Mouse (Mus musculus) forebrain, embryonic 11.5 days (tissue): Measurements from ENCODE around the gene Rnf167. TPM values are rescaled to one million over a fixed set of nuclear protein-coding genes. Genes with fewer than 3 reads are reported as not detected.
A peak's percentile ranks its signal among the peaks of the same experiment; 100 is the strongest.

Source experiments
- ATAC-seq: fragments of 200-750 bp; cut with Nextera tagmentation; replicated peaks from 2 replicates; pipeline ENCODE4 v1.8.0; 2017; ENCODE audit warnings: moderate TSS enrichment; ENCODE audit not compliant: low FRiP score
- DNase-seq: peaks from one replicate; pipeline ENCODE4 v3.0.0-alpha.2; 2017; ENCODE audit warnings: low spot score
- H3K27ac ChIP-seq: fragments of 300-500 bp; sonication (generic); 2 replicates; pipeline ENCODE4 v1.5.1; 2014; ENCODE audit warnings: low read depth, low read length
- H3K27me3 ChIP-seq: fragments of 300-500 bp; sonication (generic); 2 replicates; pipeline ENCODE4 v1.6.1; 2014; ENCODE audit warnings: mild to moderate bottlenecking, low read length, mixed read lengths; ENCODE audit not compliant: control insufficient read depth, insufficient read depth
- H3K36me3 ChIP-seq: fragments of 300-500 bp; sonication (generic); 2 replicates; pipeline ENCODE4 v1.6.1; 2014; ENCODE audit warnings: mild to moderate bottlenecking, low read length, moderate library complexity, mixed read lengths; ENCODE audit not compliant: control insufficient read depth, insufficient read depth
- H3K4me1 ChIP-seq: fragments of 300-500 bp; sonication (generic); replicated peaks from 2 replicates; pipeline ENCODE4 v1.6.1; 2014; ENCODE audit warnings: low read length, mixed read lengths; ENCODE audit not compliant: control insufficient read depth, insufficient read depth
- H3K4me2 ChIP-seq: fragments of 300-500 bp; sonication (generic); 2 replicates; pipeline ENCODE4 v1.6.1; 2014; ENCODE audit warnings: low read depth, mild to moderate bottlenecking, low read length, moderate library complexity, mixed read lengths; ENCODE audit not compliant: severe bottlenecking
- H3K4me3 ChIP-seq: fragments of 300-500 bp; sonication (generic); 2 replicates; pipeline ENCODE4 v1.5.1; 2014; ENCODE audit warnings: low read depth, low read length
- H3K9ac ChIP-seq: fragments of 300-500 bp; sonication (generic); 2 replicates; pipeline ENCODE4 v1.6.1; 2014; ENCODE audit warnings: low read length
- H3K9me3 ChIP-seq: fragments of 300-500 bp; sonication (generic); 2 replicates; pipeline ENCODE4 v1.6.1; 2016; ENCODE audit warnings: low read length, mixed read lengths; ENCODE audit not compliant: control insufficient read depth
- WGBS: fragments of 180-500 bp; shearing (Covaris S2); extraction: QIAGEN DNeasy Blood & Tissue Kit; methylation state at CpG from one replicate; pipeline ENCODE4 v1.1.7; 2014; 5-methylcytosine and 5-hydroxymethylcytosine counted together
- polyA plus RNA-seq: library from polyadenylated mRNA; unstranded; fragments of >200 nt; fragmentation: Nextera tagmentation; extraction: Ambion mirVana; gene quantifications from 2 replicates; pipeline ENCODE4 v1.2.1, GENCODE M21; 2014

Gene Rnf167
- polyA plus RNA-seq, 1 experiment from 2014 or later: 90.0 TPM

DNA sequence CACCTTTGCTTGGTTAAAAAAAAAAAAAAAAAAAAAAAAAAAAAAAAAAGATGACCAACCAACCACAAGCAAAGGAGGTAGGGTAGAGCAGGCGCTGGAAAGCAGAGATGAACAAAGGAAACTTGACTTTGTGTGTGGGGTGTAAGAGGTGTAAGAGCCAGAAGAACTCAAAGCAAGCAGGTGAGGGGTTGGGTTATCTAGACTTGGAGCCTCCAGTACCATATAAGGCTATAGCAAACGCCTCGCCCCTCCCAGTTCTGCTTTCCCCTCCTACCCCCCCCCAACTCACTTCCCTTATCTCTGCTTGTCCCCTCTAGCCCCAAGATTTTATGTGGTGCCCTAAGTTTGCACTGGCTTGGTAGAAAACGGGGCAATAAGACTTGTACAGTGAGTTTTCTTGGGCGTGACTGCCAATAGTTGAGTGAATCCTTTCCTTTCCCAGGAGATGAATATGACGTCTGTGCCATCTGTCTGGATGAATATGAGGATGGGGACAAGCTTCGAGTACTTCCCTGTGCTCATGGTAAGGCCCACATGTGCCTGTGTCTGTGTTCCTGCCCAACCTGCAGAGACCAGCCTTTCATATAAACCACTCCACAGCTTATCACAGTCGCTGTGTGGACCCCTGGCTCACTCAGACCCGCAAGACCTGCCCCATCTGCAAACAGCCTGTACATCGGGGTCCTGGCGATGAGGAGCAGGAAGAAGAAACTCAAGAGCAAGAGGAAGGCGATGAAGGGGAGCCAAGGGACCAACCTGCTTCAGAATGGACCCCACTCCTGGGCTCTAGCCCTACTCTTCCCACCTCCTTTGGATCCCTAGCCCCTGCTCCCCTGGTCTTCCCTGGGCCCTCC lies 3.5 kb downstream of the Rnf167 start:
- peak; percentile 46 for DNase-seq
- WGBS: 86% methylated on average over 11 of the region's 12 CpGs
- Histone ChIP-seq H3K4me1 (peaks cover 29% of the 10 kb centered on the region), H3K9ac (no peak overlapping the region), H3K27me3 (no peaks in the 10 kb centered on the region), H3K27ac (no peak overlapping the region), H3K4me3 (no peak overlapping the region), H3K4me2 (no peak overlapping the region), H3K36me3 (peaks cover 21% of the 10 kb centered on the region), H3K9me3 (no peaks in the 10 kb centered on the region)
- no peak for ATAC-seq

- peaks cover 21% of the 10 kb centered on the region for H3K36me3 ChIP-seq
- H3K27ac ChIP-seq: no peak overlapping the region
- H3K4me3 ChIP-seq: no peak overlapping the region
- DNase-seq: no peak
- no peaks in the 10 kb centered on the region for H3K9me3 ChIP-seq
- no peaks in the 10 kb centered on the region for H3K27me3 ChIP-seq
- H3K9ac ChIP-seq: no peak overlapping the region
- ATAC-seq: no peak
- peaks cover 29% of the 10 kb centered on the region for H3K4me1 ChIP-seq
- WGBS: 82% methylated on average over 2 of the region's 2 CpGs
- H3K4me2 ChIP-seq: no peak overlapping the region
Measured at GRCm38 (mm10) chr11:70651391-70651790, 4.4 kb downstream of the Rnf167 start.

DNA sequence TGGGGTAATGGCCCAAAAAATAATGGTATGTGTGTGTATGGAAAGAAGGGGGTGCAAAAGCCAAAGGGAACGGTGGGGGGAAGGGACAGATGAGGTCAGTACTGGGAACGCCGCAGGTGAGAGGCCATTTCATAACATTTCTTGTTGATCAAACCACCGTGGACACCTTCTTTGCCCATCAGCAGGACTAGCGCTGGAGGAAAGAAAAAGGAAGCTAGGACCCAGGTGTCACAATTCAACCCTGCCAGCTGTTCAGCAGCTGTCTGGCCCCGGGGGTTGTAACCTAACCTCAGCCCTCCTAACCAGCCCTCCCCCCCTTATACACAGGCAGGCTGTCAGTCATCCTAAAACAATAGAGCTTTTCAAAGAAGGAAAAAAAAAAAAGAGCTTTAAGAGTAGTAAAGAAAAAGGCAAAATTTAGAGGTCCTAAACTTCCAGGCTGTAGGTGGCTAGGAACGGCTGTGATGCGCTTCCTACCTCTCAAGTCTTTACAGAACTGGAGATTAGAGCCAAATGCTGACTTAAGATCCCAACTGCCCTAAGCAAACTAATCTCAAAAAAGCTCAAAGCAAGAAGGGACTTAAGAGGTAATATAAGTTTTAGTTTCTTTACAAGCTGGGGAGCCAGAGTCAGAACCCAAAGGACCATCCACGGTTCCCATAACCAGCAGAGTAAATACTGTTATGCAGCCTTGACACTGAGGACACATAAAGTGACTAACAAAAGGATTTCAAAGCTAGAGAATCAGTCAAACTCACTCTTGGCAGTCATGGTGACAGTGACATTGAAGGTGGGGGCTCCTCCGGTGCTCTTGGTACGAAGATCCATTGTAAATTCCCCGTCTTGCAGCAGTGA lies 5.2 kb downstream of the Rnf167 start:
- DNase-seq (peak; percentile 50), ATAC-seq (no peak)
- H3K9me3 ChIP-seq: no peaks in the 10 kb centered on the region
- peak overlapping the region; percentile 99 for H3K4me3 ChIP-seq
- H3K4me2 ChIP-seq: peak overlapping the region; percentile 97
- peaks cover 21% of the 10 kb centered on the region for H3K36me3 ChIP-seq
- peak overlapping the region; percentile 98 for H3K9ac ChIP-seq
- WGBS: 76% methylated on average over 12 of the region's 12 CpGs
- no peak overlapping the region for H3K27ac ChIP-seq
- H3K27me3 ChIP-seq: no peaks in the 10 kb centered on the region
- H3K4me1 ChIP-seq: peaks cover 36% of the 10 kb centered on the region

- Histone ChIP-seq H3K27ac (peak overlapping the region; percentile 94), H3K9me3 (no peaks in the 10 kb centered on the region), H3K4me1 (peaks cover 35% of the 10 kb centered on the region), H3K36me3 (peaks cover 21% of the 10 kb centered on the region), H3K4me2 (peak overlapping the region; percentile 97), H3K9ac (peak overlapping the region; percentile 98), H3K27me3 (no peaks in the 10 kb centered on the region), H3K4me3 (peak overlapping the region; percentile 99)
- ATAC-seq (no peak), DNase-seq (peak; percentile 41)
- WGBS: 64% methylated on average over 6 of the region's 6 CpGs
Measured at GRCm38 (mm10) chr11:70652884-70653344, 5.9 kb downstream of the Rnf167 start.

GRCm38 (mm10) chr11:70653345-70654197 lies 6.5 kb downstream of the Rnf167 start:
- H3K27me3 ChIP-seq: no peaks in the 10 kb centered on the region
- H3K4me1 ChIP-seq: peaks cover 31% of the 10 kb centered on the region
- DNase-seq (peak; percentile 86), ATAC-seq (peak; percentile 58)
- WGBS: 1% methylated on average over 63 of the region's 63 CpGs
- H3K27ac ChIP-seq: peak overlapping the region; percentile 94
- peaks cover 21% of the 10 kb centered on the region for H3K36me3 ChIP-seq
- peak overlapping the region; percentile 97 for H3K4me2 ChIP-seq
- H3K4me3 ChIP-seq: peak overlapping the region; percentile 99
- H3K9ac ChIP-seq: peak overlapping the region; percentile 98
- H3K9me3 ChIP-seq: no peaks in the 10 kb centered on the region

DNA sequence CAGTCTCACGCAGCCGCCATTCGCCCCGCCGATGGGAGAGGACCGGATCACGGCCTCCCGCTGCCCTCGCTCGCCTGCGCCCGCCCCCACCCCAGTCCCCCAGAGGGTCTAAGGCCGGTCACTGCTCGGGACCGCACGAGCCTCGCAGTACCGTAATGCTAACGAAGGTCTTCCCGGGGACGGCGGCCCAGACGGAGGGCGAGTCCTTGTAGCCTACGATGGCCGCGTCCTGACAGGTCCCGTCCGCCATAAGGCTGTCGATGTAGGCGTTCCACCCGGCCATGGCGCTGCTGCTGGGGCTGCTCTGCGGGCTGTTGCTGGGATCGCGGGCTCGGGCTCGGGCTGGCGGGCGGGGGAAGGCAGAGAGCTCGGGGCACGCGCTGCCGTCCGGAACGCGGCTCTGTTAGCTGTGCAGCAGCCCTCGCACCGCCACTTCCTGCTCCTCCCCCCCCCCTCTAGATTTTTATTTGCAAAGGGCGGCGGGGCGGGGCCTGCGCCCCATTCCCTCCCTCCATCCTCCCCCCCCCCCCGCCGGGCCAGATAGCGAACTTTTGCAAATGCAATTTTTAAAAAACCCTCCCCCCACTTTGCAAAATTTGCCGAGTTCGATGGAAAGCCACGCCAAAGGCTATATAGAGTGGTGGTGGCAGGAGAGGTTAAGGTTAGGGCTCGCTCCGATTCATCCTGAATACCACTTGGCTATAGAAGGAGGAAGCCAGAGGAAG lies 7.3 kb downstream of the Rnf167 start, which contains the start of gene Pfn1:
TSS of gene Pfn1 (minus strand) at position 447 of the 725 bp plus-strand sequence.
- peak within 1 kb of the TSS; percentile 97 for H3K4me2 ChIP-seq
- H3K4me3 ChIP-seq: peak within 1 kb of the TSS; percentile 99
- peak within 1 kb of the TSS; percentile 98 for H3K9ac ChIP-seq
- H3K9me3 ChIP-seq: no peaks in the 10 kb centered on the region
- ATAC-seq (peak; percentile 38), DNase-seq (peak; percentile 92)
- H3K36me3 ChIP-seq: peaks cover 18% of the 10 kb centered on the region
- no peaks in the 10 kb centered on the region for H3K27me3 ChIP-seq
- peaks cover 29% of the 10 kb centered on the region for H3K4me1 ChIP-seq
- H3K27ac ChIP-seq: peak within 1 kb of the TSS; percentile 94
- under 1% methylated on average over 57 of the region's 61 CpGs for WGBS

DNA sequence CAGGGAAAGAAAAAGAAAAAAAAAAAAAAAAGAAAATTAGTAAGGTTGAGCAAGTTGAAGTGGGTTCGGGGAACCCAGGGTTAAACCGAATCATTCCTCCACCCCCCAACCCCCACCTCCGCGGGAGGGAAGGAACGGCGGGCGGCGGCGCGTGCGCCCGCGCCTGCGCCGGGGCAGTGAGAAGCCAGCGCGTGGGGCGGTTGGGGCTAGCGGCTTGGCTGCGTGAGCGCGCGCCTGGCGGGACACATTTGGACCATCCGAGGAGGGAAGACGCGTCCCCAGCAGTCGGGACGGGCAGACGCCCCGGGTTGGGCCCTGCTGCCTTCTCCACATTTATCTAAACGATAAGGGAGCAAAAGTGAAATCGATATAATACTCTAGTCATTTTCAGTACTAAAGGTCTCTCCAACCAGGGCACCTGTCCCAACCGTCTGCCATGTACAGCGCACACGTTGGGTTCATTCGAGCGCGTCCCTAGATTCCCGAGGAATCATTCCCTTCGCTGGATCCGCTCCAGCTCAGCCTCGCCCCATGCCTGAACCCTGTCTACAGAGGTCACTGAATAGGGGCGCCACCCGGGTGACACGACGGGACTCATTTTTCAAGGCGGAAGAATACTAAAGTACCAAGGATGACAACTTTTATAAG lies 8.0 kb downstream of the Rnf167 start:
- peak overlapping the region; percentile 98 for H3K9ac ChIP-seq
- peak overlapping the region; percentile 97 for H3K4me2 ChIP-seq
- WGBS: under 1% methylated on average over 48 of the region's 48 CpGs
- peaks cover 29% of the 10 kb centered on the region for H3K4me1 ChIP-seq
- peak; percentile 48 for ATAC-seq
- H3K27me3 ChIP-seq: no peaks in the 10 kb centered on the region
- no peaks in the 10 kb centered on the region for H3K9me3 ChIP-seq
- H3K36me3 ChIP-seq: peaks cover 12% of the 10 kb centered on the region
- peak; percentile 88 for DNase-seq
- peak overlapping the region; percentile 94 for H3K27ac ChIP-seq
- H3K4me3 ChIP-seq: peak overlapping the region; percentile 99
